Mouse (Mus musculus) forebrain, embryonic 10.5 days (tissue): ENCODE data around the gene Tmem28. TPM values are rescaled to one million over a fixed set of nuclear protein-coding genes. Genes with fewer than 3 reads are reported as not detected.

Experiments
- DNase-seq: peaks from one replicate; pipeline ENCODE4 v3.0.0-alpha.2; 2017; ENCODE audit warnings: low spot score; ENCODE audit errors: extremely low spot score
- H3K27ac ChIP-seq: fragments of 300-500 bp; sonication (generic); 2 replicates; pipeline ENCODE4 v1.5.1; 2016; ENCODE audit warnings: mild to moderate bottlenecking
- H3K27me3 ChIP-seq: fragments of 300-500 bp; sonication (generic); 2 replicates; pipeline ENCODE4 v1.6.1; 2016; ENCODE audit warnings: mild to moderate bottlenecking; ENCODE audit not compliant: poor library complexity, severe bottlenecking
- H3K36me3 ChIP-seq: fragments of 300-500 bp; sonication (generic); replicated peaks from 2 replicates; pipeline ENCODE4 v1.6.1; 2016; ENCODE audit warnings: mild to moderate bottlenecking, moderate library complexity
- H3K4me1 ChIP-seq: fragments of 300-500 bp; sonication (generic); 2 replicates; pipeline ENCODE4 v1.6.1; 2016
- H3K4me3 ChIP-seq: fragments of 300-500 bp; sonication (generic); 2 replicates; pipeline ENCODE4 v1.5.1; 2016; ENCODE audit warnings: mild to moderate bottlenecking, moderate library complexity
- H3K9me3 ChIP-seq: fragments of 300-500 bp; sonication (generic); 2 replicates; pipeline ENCODE4 v1.6.1; 2016; ENCODE audit warnings: mild to moderate bottlenecking, moderate library complexity
- WGBS: fragments of 180-500 bp; shearing (Covaris S2); methylation state at CpG from one replicate; pipeline ENCODE4 v1.1.7; 2016; 5-methylcytosine and 5-hydroxymethylcytosine counted together
- polyA plus RNA-seq: library from polyadenylated mRNA; unstranded; fragments of >200 nt; fragmentation: Nextera tagmentation; extraction: Ambion mirVana; gene quantifications from 2 replicates; pipeline ENCODE4 v1.2.1, GENCODE M21; 2016

Tmem28 gene
- polyA plus RNA-seq = 0.79 and 0.84 TPM in 2 replicates

DNA sequence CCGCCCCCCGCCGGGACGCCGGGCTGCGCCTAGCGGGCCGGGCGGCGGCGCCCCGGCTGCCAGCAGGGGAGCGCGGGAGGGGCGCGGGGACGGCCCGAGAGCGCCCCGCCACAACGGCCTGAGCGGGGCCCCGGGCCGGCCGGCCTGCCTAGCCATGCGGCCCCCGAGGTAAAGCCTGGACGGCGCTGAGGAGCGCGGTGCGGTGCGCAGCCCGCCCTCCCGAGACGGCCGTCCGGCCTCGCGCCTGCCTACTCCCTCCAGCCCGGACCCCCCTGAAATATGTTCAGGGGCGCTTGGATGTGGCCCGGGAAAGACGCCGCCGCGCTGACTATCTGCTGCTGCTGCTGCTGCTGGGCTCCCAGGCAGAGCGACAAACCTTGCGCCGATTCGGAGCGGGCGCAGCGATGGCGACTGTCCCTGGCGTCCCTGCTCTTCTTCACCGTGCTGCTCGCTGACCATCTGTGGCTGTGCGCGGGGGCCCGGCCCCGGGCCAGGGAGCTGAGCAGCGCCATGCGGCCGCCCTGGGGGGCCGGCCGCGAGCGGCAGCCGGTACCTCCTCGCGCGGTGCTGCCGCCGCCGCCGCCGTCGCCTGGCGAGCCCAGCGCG is at the start of gene Tmem28:
TSS of gene Tmem28 (plus strand) at position 232 of the 606 bp plus-strand sequence.
- peaks cover 93% of the 10 kb centered on the region for H3K27me3 ChIP-seq
- H3K27ac ChIP-seq = peak within 1 kb of the TSS; percentile 87

DNA sequence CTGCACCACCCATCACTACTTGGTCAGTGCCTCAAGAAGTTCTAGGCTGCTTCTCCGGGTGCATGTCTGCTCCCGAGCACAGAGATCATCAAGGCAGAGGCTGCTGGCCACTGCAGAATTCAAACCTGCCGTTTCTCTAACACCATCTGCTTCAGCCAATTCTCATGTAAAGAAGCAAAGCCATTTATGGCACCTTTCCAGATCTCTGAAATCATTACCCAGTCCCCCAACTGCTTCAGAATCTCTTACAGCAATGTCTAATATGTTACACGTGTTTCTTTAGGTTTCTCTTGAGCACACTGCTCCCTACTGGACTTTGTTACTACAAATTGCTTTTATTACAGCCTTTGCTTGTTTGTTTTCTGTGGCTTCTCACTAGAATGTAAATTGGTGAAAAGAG is 40.5 kb upstream of the Tmem28 start:
- 74% methylated on average over 4 of the region's 4 CpGs for WGBS

More for the DNA sequence above, at the start of gene Tmem28:
- 28% methylated on average over 81 of the region's 82 CpGs for WGBS
- Histone ChIP-seq H3K4me3 (peak within 1 kb of the TSS; percentile 66), H3K9me3 (no peaks in the 10 kb centered on the region; the same call in 1 of the 2 replicates), H3K4me1 (peaks cover 23% of the 10 kb centered on the region), H3K36me3 (no peaks in the 10 kb centered on the region)
- peak; percentile 24 for DNase-seq

DNA sequence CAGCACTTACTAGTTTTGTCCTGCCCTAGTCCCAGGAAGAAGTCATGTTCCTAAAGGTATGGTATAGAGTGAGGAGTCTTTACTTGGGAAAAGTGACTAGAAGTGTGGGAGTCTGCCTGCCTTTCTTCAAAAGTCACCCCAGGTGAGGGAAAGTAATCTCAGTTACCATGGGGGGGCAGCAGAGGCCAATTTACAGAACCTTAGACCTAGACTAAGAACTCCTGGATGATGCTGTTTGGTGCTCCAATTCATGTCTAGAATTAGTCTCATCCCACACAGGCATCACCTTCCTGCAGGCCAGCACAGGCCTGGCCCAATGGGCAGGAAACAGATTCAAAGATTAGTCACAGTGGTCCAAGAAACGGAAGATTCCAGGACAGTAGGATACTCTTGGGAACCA is 12.4 kb upstream of the Tmem28 start:
- no peaks in the 10 kb centered on the region for H3K9me3 ChIP-seq
- no peaks in the 10 kb centered on the region for H3K36me3 ChIP-seq
- no peak overlapping the region for H3K4me3 ChIP-seq
- WGBS = 63% methylated on average over 1 of the region's 1 CpGs
- DNase-seq = no peak
- H3K27ac ChIP-seq = no peak overlapping the region
- H3K4me1 ChIP-seq = no peaks in the 10 kb centered on the region
- H3K27me3 ChIP-seq = peaks cover 83% of the 10 kb centered on the region

More for the DNA sequence above, 40.5 kb upstream of the Tmem28 start:
- Histone ChIP-seq H3K9me3 (no peaks in the 10 kb centered on the region), H3K27me3 (peaks cover 76% of the 10 kb centered on the region), H3K27ac (no peak overlapping the region), H3K4me1 (no peaks in the 10 kb centered on the region), H3K36me3 (no peaks in the 10 kb centered on the region), H3K4me3 (no peak overlapping the region)
- no peak for DNase-seq

DNA sequence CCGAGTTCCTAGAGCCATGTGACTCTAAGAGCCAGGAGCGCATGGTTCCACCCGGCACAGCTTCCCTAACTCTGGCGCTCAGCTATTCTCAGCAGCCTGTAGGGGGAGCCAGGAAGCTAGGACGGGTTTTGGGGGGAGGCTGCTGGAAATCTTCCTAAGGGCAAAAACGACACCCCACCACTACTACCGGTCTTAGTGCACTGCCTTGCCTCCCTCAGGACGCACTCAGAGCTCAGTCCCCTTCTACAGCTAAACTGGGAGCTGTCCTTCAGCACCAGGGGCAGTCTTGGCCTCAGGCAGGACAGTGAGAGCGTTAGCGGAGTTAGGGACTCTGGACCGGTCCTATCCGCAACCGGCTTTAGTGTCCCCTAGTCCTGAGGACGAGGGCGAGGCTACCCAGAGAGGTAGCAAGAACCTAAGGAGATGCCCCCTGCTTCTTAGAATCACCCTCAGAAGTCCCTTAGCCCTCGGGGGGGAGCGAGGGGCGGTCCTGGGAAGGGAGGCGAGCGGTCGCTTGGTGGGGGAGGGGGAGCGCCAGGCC is 1.4 kb upstream of the Tmem28 start:
- peak; percentile 65 for DNase-seq
- Histone ChIP-seq H3K36me3 (no peaks in the 10 kb centered on the region), H3K27ac (peak overlapping the region; percentile 87), H3K4me1 (peaks cover 17% of the 10 kb centered on the region), H3K27me3 (peaks cover 88% of the 10 kb centered on the region), H3K9me3 (no peaks in the 10 kb centered on the region; the same call in 1 of the 2 replicates), H3K4me3 (peak overlapping the region; percentile 66)
- 22% methylated on average over 22 of the region's 22 CpGs for WGBS

DNA sequence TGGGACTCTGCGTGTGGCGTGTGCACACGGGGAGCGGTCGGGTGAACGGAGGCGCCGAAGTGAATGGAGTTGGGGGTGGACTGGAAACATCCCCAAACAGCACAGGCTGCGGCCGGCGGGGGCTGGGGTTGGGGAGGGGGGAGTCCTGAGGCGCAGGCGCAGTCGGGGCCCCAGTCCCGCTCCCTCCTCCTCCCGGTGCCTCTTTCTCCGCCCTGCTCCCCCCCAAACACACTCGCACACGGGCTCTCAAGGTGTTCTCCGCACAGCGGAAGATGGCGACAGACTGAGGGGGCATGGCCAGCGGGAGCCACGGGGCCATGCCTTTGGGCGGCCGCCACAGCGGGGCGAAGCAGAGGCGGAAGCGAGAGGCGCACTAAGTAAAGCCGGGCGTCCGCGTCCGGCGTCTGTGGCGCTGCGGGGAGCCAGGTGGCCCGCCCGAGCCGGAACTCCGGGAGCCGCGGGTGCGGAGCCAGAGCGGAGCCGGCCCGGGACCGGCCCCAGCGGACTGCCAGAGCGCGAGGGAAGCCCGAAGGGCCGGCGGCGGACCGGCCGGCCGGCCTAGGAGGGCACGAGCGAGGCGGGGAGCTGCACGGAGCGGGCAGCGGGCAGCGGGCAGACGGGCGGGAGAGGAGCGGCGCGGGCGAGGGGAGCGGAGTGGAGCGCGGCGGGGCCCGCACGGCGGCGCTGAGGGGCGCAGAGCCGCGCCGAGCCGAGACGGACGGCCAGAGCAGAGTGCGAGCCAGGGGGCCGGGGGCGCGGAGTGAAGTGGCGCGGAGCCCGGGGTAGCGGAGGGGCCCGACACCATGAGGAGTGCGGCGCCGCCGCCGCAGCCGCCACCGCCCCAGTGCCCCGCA is 658 bp upstream of the Tmem28 start:
- peak; percentile 61 for DNase-seq
- H3K27ac ChIP-seq = peak overlapping the region; percentile 87
- WGBS = 32% methylated on average over 99 of the region's 105 CpGs

DNA sequence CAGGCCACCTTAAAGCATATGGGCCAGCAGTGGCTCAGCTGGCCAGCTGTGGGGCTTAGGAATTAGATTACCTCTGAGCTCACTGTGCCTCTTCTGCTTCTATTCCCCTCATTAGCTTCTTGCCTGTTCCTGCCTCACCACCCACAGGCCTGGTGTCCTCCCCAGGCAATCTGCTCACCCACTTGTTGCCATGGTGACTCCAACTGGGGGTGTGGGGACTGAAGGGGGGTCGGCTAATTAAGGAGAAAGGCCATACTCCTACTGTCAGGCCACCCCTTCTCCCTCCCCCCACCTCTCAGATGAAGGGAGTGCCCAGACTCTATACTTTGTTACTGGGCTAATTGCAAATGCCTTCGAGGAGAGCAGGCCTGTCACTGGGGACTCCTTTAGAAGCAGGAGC is 21.3 kb downstream of the Tmem28 start:
- WGBS = 29% methylated on average over 2 of the region's 2 CpGs
- Histone ChIP-seq H3K36me3 (peaks cover 4% of the 10 kb centered on the region; the same call in 1 of the 2 replicates), H3K27me3 (peaks cover 94% of the 10 kb centered on the region), H3K4me1 (peaks cover 22% of the 10 kb centered on the region), H3K27ac (no peak overlapping the region), H3K4me3 (no peak overlapping the region), H3K9me3 (no peaks in the 10 kb centered on the region)
- DNase-seq = peak; percentile 15

More for the DNA sequence above, 658 bp upstream of the Tmem28 start:
- Histone ChIP-seq H3K4me1 (peaks cover 20% of the 10 kb centered on the region), H3K4me3 (peak overlapping the region; percentile 66), H3K36me3 (no peaks in the 10 kb centered on the region), H3K9me3 (no peaks in the 10 kb centered on the region; the same call in 1 of the 2 replicates), H3K27me3 (peaks cover 88% of the 10 kb centered on the region)

DNA sequence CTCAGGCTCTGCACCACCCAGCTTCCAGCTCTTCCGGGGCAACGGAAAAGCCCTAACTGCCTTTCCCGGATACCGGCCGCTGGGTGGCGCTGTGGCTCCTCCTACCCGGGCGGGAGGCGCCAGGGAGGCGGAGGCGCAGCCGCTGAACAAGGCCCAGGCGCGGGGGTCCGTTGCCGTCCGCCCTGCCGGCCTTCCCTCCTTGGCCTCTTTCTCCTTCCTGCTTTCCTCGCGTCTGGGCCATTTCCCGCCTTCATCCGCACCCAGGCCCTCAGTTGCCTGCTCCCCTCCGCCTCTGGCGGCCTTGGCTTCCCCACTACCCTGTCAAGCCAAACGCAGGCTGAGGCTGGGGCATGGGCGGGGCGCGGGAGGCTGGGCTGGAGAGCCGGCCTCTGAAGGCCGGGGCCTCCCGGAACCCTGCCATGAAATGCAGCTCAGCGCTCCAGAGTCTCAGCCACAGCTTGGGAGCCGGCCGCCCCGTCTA is 32.5 kb downstream of the Tmem28 start:
- Histone ChIP-seq H3K4me1 (peaks cover 8% of the 10 kb centered on the region), H3K36me3 (no peaks in the 10 kb centered on the region), H3K4me3 (peak overlapping the region; percentile 48), H3K27ac (peak overlapping the region; percentile 88), H3K9me3 (no peaks in the 10 kb centered on the region), H3K27me3 (peaks cover 99% of the 10 kb centered on the region)
- DNase-seq = peak; percentile 74
- 7% methylated on average over 30 of the region's 35 CpGs for WGBS

DNA sequence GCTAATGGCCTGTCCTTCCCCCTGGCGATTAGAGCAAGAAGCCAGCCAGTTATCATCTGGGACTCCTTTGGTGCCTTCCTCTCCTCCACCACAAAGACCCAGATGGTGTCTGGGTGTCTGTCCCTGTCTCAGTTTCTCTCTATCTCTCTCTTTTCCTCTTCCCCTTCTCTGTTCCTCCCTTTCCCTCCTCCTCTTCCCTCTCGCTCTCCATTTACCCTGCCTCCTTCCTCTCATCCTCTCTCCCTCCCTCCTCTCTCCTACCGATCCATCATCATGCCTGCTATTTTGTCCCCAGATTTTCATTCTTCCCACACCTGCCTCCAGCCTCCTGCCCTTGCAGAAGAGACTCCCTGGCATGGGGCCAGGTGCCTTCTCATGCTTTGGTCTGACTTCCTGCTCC is 33.0 kb downstream of the Tmem28 start:
- H3K4me1 ChIP-seq = peaks cover 9% of the 10 kb centered on the region
- no peak overlapping the region; the same call in 1 of the 2 replicates for H3K4me3 ChIP-seq
- H3K9me3 ChIP-seq = no peaks in the 10 kb centered on the region
- 44% methylated on average over 3 of the region's 3 CpGs for WGBS
- no peaks in the 10 kb centered on the region for H3K36me3 ChIP-seq
- H3K27me3 ChIP-seq = peaks cover 99% of the 10 kb centered on the region
- H3K27ac ChIP-seq = peak overlapping the region; percentile 88
- no peak for DNase-seq

DNA sequence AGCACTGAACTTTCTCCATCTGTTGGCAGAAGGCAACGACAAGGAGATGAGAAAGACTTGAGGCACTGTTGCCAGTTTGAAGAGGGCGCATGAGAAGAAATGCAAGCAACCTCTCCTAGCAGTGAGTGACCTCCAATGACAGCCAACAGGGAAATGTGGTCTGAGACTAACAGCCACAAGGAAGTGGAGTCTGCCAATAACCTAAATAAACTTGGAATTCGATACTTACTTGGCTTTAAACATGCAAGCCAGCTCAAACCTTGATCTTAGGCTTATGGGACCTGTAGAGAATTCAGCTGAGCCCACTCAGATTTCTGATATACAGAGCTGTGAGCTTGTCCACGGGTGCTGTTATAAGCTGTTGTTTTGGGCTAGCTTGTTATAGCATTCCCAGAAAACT is 51.4 kb downstream of the Tmem28 start:
- Histone ChIP-seq H3K36me3 (no peaks in the 10 kb centered on the region), H3K27ac (no peak overlapping the region), H3K4me1 (peaks cover 3% of the 10 kb centered on the region; the same call in 1 of the 2 replicates), H3K9me3 (no peaks in the 10 kb centered on the region), H3K4me3 (no peak overlapping the region), H3K27me3 (peaks cover 84% of the 10 kb centered on the region)
- DNase-seq = no peak
- 76% methylated on average over 4 of the region's 4 CpGs for WGBS

DNA sequence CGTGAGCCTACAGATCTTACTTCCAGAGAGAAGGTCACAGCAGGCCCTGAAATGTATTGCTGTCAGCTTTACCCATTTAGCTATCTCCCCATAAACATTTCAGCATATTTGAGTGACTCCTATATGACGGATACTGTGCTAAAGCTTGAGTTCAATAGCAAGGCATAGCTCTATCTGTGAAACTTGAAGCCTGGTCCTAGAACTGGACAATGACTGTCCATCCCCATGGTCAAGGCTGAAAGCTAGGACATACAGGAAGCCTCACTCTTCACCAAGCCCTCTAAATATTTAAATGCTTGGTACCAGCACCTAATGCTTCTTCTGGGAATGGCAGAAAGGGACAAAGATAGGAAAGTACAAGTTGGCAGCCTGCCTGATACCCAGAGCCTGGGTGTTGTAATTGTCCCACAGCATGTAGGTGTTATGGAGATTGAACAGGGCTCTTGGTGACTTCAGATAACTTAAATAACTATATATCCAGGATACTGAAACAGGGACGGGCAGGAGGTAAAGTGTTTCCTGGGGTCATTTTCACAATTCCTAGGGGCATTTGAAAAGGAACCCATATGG is 51.9 kb downstream of the Tmem28 start:
- peaks cover 84% of the 10 kb centered on the region for H3K27me3 ChIP-seq
- 85% methylated on average over 3 of the region's 3 CpGs for WGBS
- DNase-seq = no peak

DNA sequence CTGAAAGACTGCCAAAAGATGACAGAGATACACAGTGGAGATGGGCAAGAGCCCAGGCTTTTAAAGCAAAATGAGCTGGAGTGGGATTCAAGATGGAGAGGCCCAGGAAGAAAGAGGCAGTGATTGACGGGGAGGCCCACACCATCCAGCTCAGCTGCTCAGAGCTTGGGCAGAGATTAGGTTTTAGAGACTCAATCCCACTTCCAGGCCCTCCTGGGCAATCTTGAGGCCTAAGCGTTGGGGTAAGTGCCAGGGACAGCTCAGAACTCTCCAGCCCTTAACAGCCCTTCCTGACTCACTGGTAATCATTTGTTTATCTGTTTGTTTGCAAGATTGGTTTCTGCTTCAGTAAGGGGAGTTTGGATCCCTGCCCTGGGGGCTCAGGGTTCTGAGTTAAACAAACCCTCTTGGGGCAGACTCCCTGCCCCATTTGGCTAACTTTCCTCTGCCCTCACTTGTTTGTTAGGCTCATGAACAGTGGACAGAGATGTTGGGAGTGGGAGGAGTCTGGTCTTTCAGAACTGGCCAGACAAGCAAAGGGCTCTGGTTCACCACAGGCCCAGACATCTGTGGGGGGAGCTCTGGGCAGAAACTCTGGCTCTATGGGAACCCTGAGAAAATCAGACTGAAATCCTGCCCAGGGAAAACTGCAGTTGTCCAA is 52.6 kb downstream of the Tmem28 start:
- Histone ChIP-seq H3K36me3 (no peaks in the 10 kb centered on the region), H3K4me3 (no peak overlapping the region), H3K4me1 (peaks cover 3% of the 10 kb centered on the region; the same call in 1 of the 2 replicates), H3K9me3 (no peaks in the 10 kb centered on the region), H3K27me3 (peaks cover 80% of the 10 kb centered on the region), H3K27ac (no peak overlapping the region)
- WGBS = 83% methylated on average over 2 of the region's 2 CpGs
- DNase-seq = no peak

More for the DNA sequence above, 51.9 kb downstream of the Tmem28 start:
- Histone ChIP-seq H3K9me3 (no peaks in the 10 kb centered on the region), H3K4me3 (no peak overlapping the region), H3K27ac (no peak overlapping the region), H3K36me3 (no peaks in the 10 kb centered on the region), H3K4me1 (peaks cover 3% of the 10 kb centered on the region; the same call in 1 of the 2 replicates)

DNA sequence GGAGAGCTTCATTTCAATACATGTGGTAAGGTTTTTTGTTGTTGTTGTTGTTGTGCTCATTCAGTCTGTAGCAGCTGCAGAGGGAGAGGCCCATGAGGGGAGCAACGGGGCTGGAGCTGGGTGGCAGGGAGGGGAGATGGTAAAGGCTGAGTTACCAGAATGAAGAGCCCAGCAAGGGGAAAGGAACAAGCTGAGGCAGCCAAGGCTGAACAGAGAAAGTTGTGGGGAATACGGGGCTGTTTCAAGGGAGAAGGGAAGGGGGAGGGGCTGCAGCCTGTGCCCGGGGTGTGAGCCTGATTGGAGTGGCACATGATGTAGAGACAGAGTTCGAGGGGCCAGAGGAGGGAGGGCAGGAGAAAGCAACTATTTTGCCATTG is 53.1 kb downstream of the Tmem28 start:
- Histone ChIP-seq H3K4me1 (peaks cover 3% of the 10 kb centered on the region; the same call in 1 of the 2 replicates), H3K27ac (no peak overlapping the region), H3K27me3 (peaks cover 75% of the 10 kb centered on the region), H3K9me3 (no peaks in the 10 kb centered on the region), H3K36me3 (no peaks in the 10 kb centered on the region), H3K4me3 (no peak overlapping the region)
- DNase-seq = no peak
- WGBS = 44% methylated on average over 4 of the region's 4 CpGs
